Mouse (Mus musculus) liver, embryonic 14.5 days (tissue): ENCODE data around the gene Kbtbd12.

ENCODE experiments used
- CTCF ChIP-seq: IDR thresholded peaks from 2 replicates; pipeline ENCODE4 v1.5.1; 2016; ENCODE audit warnings: antibody characterized with exemption, low read depth, control low read depth
- EP300 ChIP-seq: IDR thresholded peaks from 2 replicates; pipeline ENCODE4 v1.6.1; 2016; ENCODE audit warnings: antibody characterized with exemption, low read depth

- TF ChIP-seq CTCF, result no peak
- TF ChIP-seq EP300, result no peak
Observed at GRCm38 (mm10) chr6:88523043-88523442, 114.7 kb downstream of the Kbtbd12 start.
